Mouse (Mus musculus) MEL (cell line): ENCODE measurements around the gene Crygd. TPM values are rescaled to one million over a fixed set of nuclear protein-coding genes. Genes with fewer than 3 reads are reported as not detected.
"Not testable (repeated sequence)": the region's sequence is repeated elsewhere in the genome, so short reads cannot be mapped to it uniquely, and the experiment has no call there.

Experiments
- DNase-seq: peaks from one replicate; pipeline ENCODE4 v3.0.0; 2011; ENCODE audit warnings: low read depth, low spot score
- H3K27ac ChIP-seq: 2 replicates; pipeline ENCODE4 v1.5.1; 2012; ENCODE audit warnings: low read depth, mild to moderate bottlenecking, control low read depth, low read length, moderate library complexity; ENCODE audit not compliant: control insufficient read depth
- H3K27me3 ChIP-seq, 2 experiments: fragments of 150-350 bp in 1 of 2; sonication (generic) in 1 of 2; 2 replicates each; pipeline ENCODE4 v1.6.1; 2012; ENCODE audit warnings: low read length in 2 of 2, mild to moderate bottlenecking in 2 of 2, improper control_type of control experiment in 1 of 2, moderate library complexity in 1 of 2; ENCODE audit not compliant: insufficient read depth in 2 of 2, control insufficient read depth in 1 of 2
- H3K36me3 ChIP-seq, 2 experiments: 2 replicates each; pipeline ENCODE4 v1.6.1; 2012 to 2014; ENCODE audit warnings: low read length in 2 of 2, improper control_type of control experiment in 1 of 2, inconsistent platforms in 1 of 2, mild to moderate bottlenecking in 1 of 2; ENCODE audit not compliant: insufficient read depth in 2 of 2, control insufficient read depth in 1 of 2
- H3K4me1 ChIP-seq, 2 experiments: fragments of 150-350 bp in 1 of 2; sonication (generic) in 1 of 2; 2 replicates each; pipeline ENCODE4 v1.6.1; 2012; ENCODE audit warnings: low read length in 2 of 2, improper control_type of control experiment in 1 of 2, mild to moderate bottlenecking in 1 of 2; ENCODE audit not compliant: insufficient read depth in 2 of 2, control insufficient read depth in 1 of 2
- H3K4me3 ChIP-seq, 2 experiments: fragments of 150-350 bp in 1 of 2; sonication (generic) in 1 of 2; 2 replicates each; pipeline ENCODE4 v1.5.1; 2012; ENCODE audit warnings: low read depth in 2 of 2, low read length in 2 of 2, mild to moderate bottlenecking in 2 of 2, moderate library complexity in 2 of 2, control low read depth in 1 of 2, improper control_type of control experiment in 1 of 2; ENCODE audit not compliant: control insufficient read depth in 1 of 2, insufficient read depth in 1 of 2
- H3K79me2 ChIP-seq: 2 replicates; pipeline ENCODE4 v1.6.1; 2012; ENCODE audit warnings: mild to moderate bottlenecking, low read length, moderate library complexity; ENCODE audit not compliant: control insufficient read depth, poor library complexity, insufficient read depth
- H3K9ac ChIP-seq: 2 replicates; pipeline ENCODE4 v1.6.1; 2012; ENCODE audit warnings: low read depth, mild to moderate bottlenecking, control low read depth, low read length, moderate library complexity; ENCODE audit not compliant: control insufficient read depth, poor library complexity, severe bottlenecking
- H3K9me3 ChIP-seq: fragments of 150-350 bp; sonication (generic); replicated peaks from 2 replicates; pipeline ENCODE4 v1.6.1; 2012; ENCODE audit warnings: mild to moderate bottlenecking, low read length, improper control_type of control experiment, moderate library complexity; ENCODE audit not compliant: insufficient read depth
- BHLHE40 ChIP-seq: IDR thresholded peaks from 2 replicates; pipeline ENCODE4 v1.6.1; 2012; ENCODE audit warnings: low read depth, mild to moderate bottlenecking, inconsistent platforms, low read length, improper control_type of control experiment, borderline replicate concordance
- CHD2 ChIP-seq: IDR thresholded peaks from 2 replicates; pipeline ENCODE4 v1.6.1; 2011; ENCODE audit warnings: low read length, improper control_type of control experiment
- CTCF ChIP-seq, 3 experiments: IDR thresholded peaks in 2 of 3; conservative IDR thresholded peaks in 1 of 3; 2 replicates each; pipeline ENCODE4 v1.5.1; 2011 to 2012; ENCODE audit warnings: low read length in 3 of 3, low read depth in 2 of 3, mild to moderate bottlenecking in 2 of 3, improper control_type of control experiment in 1 of 3, inconsistent platforms in 1 of 3, mixed read lengths in 1 of 3, moderate library complexity in 1 of 3; ENCODE audit not compliant: control insufficient read depth in 1 of 3, insufficient read depth in 1 of 3, poor library complexity in 1 of 3, severe bottlenecking in 1 of 3
- E2F4 ChIP-seq: IDR thresholded peaks from 2 replicates; pipeline ENCODE4 v1.6.1; 2011; ENCODE audit warnings: low read depth, low read length, improper control_type of control experiment, borderline replicate concordance
- ELF1 ChIP-seq: IDR thresholded peaks from 2 replicates; pipeline ENCODE4 v1.6.1; 2014; ENCODE audit warnings: low read depth, mild to moderate bottlenecking, inconsistent platforms, low read length, improper control_type of control experiment, moderate library complexity
- EP300 ChIP-seq, 2 experiments: IDR thresholded peaks; 2 replicates each; pipeline ENCODE4 v1.6.1; 2011; ENCODE audit warnings: improper control_type of control experiment in 2 of 2, low read length in 2 of 2, low read depth in 1 of 2, mild to moderate bottlenecking in 1 of 2
- HCFC1 ChIP-seq: IDR thresholded peaks from 2 replicates; pipeline ENCODE4 v1.6.1; 2012; ENCODE audit warnings: low read depth, mild to moderate bottlenecking, inconsistent platforms, low read length, improper control_type of control experiment, moderate library complexity
- KAT2A ChIP-seq: conservative IDR thresholded peaks from 2 replicates; pipeline ENCODE4 v1.6.1; 2012; ENCODE audit warnings: low read depth, low read length, improper control_type of control experiment, inconsistent platforms
- MAZ ChIP-seq: IDR thresholded peaks from 2 replicates; pipeline ENCODE4 v1.6.1; 2012; ENCODE audit warnings: low read depth, mild to moderate bottlenecking, inconsistent platforms, low read length, improper control_type of control experiment
- MEF2A ChIP-seq: IDR thresholded peaks from 2 replicates; pipeline ENCODE4 v1.6.1; 2014; ENCODE audit warnings: low read depth, mild to moderate bottlenecking, inconsistent platforms, low read length, improper control_type of control experiment; ENCODE audit not compliant: poor library complexity, insufficient replicate concordance, severe bottlenecking; ENCODE audit errors: extremely low read depth
- MYB ChIP-seq: IDR thresholded peaks from 2 replicates; pipeline ENCODE4 v1.6.1; 2011; ENCODE audit warnings: mild to moderate bottlenecking, low read depth, low read length, improper control_type of control experiment
- NRF1 ChIP-seq: IDR thresholded peaks from 2 replicates; pipeline ENCODE4 v1.6.1; 2014; ENCODE audit warnings: low read depth, mild to moderate bottlenecking, inconsistent platforms, low read length, improper control_type of control experiment, moderate library complexity; ENCODE audit not compliant: poor library complexity, insufficient read depth, severe bottlenecking
- RAD21 ChIP-seq: IDR thresholded peaks from 2 replicates; pipeline ENCODE4 v1.6.1; 2011; ENCODE audit warnings: mild to moderate bottlenecking, low read depth, low read length, improper control_type of control experiment
- SMC3 ChIP-seq: IDR thresholded peaks from 2 replicates; pipeline ENCODE4 v1.6.1; 2011; ENCODE audit warnings: low read depth, low read length, improper control_type of control experiment
- TAL1 ChIP-seq: IDR thresholded peaks from 2 replicates; pipeline ENCODE4 v1.6.1; 2012; ENCODE audit warnings: mild to moderate bottlenecking, inconsistent platforms, low read length, moderate library complexity, mixed read lengths
- UBTF ChIP-seq: IDR thresholded peaks from 2 replicates; pipeline ENCODE4 v1.6.1; 2012; ENCODE audit warnings: low read depth, mild to moderate bottlenecking, inconsistent platforms, low read length, improper control_type of control experiment, moderate library complexity, borderline replicate concordance; ENCODE audit not compliant: insufficient read depth
- USF1 ChIP-seq: IDR thresholded peaks from 2 replicates; pipeline ENCODE4 v1.6.1; 2014; ENCODE audit warnings: low read depth, mild to moderate bottlenecking, inconsistent platforms, low read length, improper control_type of control experiment, moderate library complexity
- USF2 ChIP-seq, 2 experiments: IDR thresholded peaks; 2 replicates each; pipeline ENCODE4 v1.6.1; 2011 to 2012; ENCODE audit warnings: improper control_type of control experiment in 2 of 2, low read length in 2 of 2, borderline replicate concordance in 1 of 2, inconsistent platforms in 1 of 2, low read depth in 1 of 2, mild to moderate bottlenecking in 1 of 2; ENCODE audit not compliant: insufficient read depth in 1 of 2
- ZC3H11A ChIP-seq: IDR thresholded peaks from 2 replicates; pipeline ENCODE4 v1.6.1; 2012; ENCODE audit warnings: low read depth, mild to moderate bottlenecking, inconsistent platforms, low read length, improper control_type of control experiment
- ZMIZ1 ChIP-seq: IDR thresholded peaks from 2 replicates; pipeline ENCODE4 v1.6.1; 2012; ENCODE audit warnings: low read depth, mild to moderate bottlenecking, inconsistent platforms, low read length, improper control_type of control experiment, moderate library complexity
- polyA plus RNA-seq, 2 experiments: library from polyadenylated mRNA; stranded (reverse) in 1 of 2; unstranded in 1 of 2; fragments of >175 nt in 1 of 2; fragments of >200 nt in 1 of 2; gene quantifications; 2 replicates each; pipeline versions ENCODE4 v1.2.1 to v1.2.4; 2012; ENCODE audit warnings: low replicate concordance in 2 of 2, low read depth in 1 of 2; ENCODE audit not compliant: insufficient read length in 2 of 2, insufficient read depth in 1 of 2, missing spikeins in 1 of 2
- total RNA-seq: library from RNA; depleted of rRNA; stranded (reverse); fragments of 300-350 nt; gene quantifications from 2 replicates; pipeline ENCODE4 v1.2.3, GENCODE M21; 2012

The Crygd gene
- total and polyA plus RNA-seq, 3 experiments: not detected

DNA sequence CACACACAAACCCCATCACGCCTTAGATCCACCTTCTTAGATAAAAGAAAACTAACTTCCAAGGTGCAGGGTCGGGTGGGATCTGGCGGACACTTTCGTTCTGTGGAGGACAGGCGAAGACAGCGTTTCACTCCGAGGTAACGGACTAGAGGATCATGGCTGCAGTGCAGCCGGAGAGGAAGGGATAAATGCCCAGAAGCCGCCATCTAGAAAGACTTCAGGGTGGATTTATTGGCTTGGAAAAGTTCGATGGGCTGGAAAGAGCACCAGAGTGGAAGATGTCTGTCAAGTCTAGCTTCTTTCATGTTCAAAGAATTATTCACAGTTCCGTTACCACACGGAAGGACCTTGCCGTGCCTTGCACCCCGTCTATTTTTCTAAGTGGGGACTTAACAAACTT is 949 bp upstream of the Crygd start:
- TF ChIP-seq USF1: no peak
- TF ChIP-seq, all 39 proteins: peak for 0
- H3K4me3 ChIP-seq: no peak overlapping the region
- no peak overlapping the region for H3K27ac ChIP-seq
- H3K36me3 ChIP-seq: no peaks in the 10 kb centered on the region
- H3K27me3 ChIP-seq: peaks cover 0 to 1% of the 10 kb centered on the region in 2 experiments; a peak in 1 of 4 replicates
- DNase-seq: no peak
- no peaks in the 10 kb centered on the region for H3K4me1 ChIP-seq
- no peaks in the 10 kb centered on the region for H3K79me2 ChIP-seq
- H3K9me3 ChIP-seq: no peaks in the 10 kb centered on the region
- no peak overlapping the region for H3K9ac ChIP-seq

GRCm38 (mm10) chr1:65052140-65052539 is 11.1 kb downstream of the Crygd start:
- no peak overlapping the region for H3K27ac ChIP-seq
- H3K27me3 ChIP-seq: no peaks in the 10 kb centered on the region
- no peak for DNase-seq
- no peaks in the 10 kb centered on the region for H3K9me3 ChIP-seq
- H3K36me3 ChIP-seq: no peaks in the 10 kb centered on the region
- H3K9ac ChIP-seq: no peak overlapping the region
- H3K4me3 ChIP-seq: no peak overlapping the region
- H3K79me2 ChIP-seq: no peaks in the 10 kb centered on the region
- TF ChIP-seq CTCF (IDR thresholded peaks at IDR 0.05 in 2 of 3, conservative IDR thresholded peaks at IDR 0.05 in 1 of 3; ENCODE audit: control insufficient read depth in 1 of 3, insufficient read depth in 1 of 3, low read depth in 2 of 3, low read length in 3 of 3, poor library complexity in 1 of 3, severe bottlenecking in 1 of 3) (no peak), BHLHE40 (no peak), ZMIZ1 (no peak), MAZ (no peak), USF1 (no peak), NRF1 (no peak)
- no peaks in the 10 kb centered on the region for H3K4me1 ChIP-seq

GRCm38 (mm10) chr1:65051696-65052095 is 11.6 kb downstream of the Crygd start:
- Histone ChIP-seq H3K9me3 (no peaks in the 10 kb centered on the region), H3K36me3 (no peaks in the 10 kb centered on the region), H3K27me3 (no peaks in the 10 kb centered on the region), H3K27ac (no peak overlapping the region), H3K9ac (no peak overlapping the region), H3K4me1 (no peaks in the 10 kb centered on the region), H3K79me2 (no peaks in the 10 kb centered on the region), H3K4me3 (no peak overlapping the region)
- TF ChIP-seq TAL1 (no peak), EP300 (IDR thresholded peaks at IDR 0.05; ENCODE audit: low read depth in 1 of 2, low read length in 2 of 2) (no peak), USF2 (IDR thresholded peaks at IDR 0.05; ENCODE audit: borderline replicate concordance in 1 of 2, insufficient read depth in 1 of 2, low read depth in 1 of 2, low read length in 2 of 2) (no peak), UBTF (no peak), MAZ (no peak), ELF1 (no peak), CTCF (IDR thresholded peaks at IDR 0.05 in 2 of 3, conservative IDR thresholded peaks at IDR 0.05 in 1 of 3; ENCODE audit: control insufficient read depth in 1 of 3, insufficient read depth in 1 of 3, low read depth in 2 of 3, low read length in 3 of 3, poor library complexity in 1 of 3, severe bottlenecking in 1 of 3) (no peak), SMC3 (no peak), NRF1 (no peak), RAD21 (no peak), ZC3H11A (no peak), E2F4 (no peak), CHD2 (no peak), HCFC1 (no peak), MYB (no peak), MEF2A (no peak), BHLHE40 (no peak), KAT2A (no peak)
- no peak for DNase-seq

- H3K9ac ChIP-seq, H3K4me3 ChIP-seq, H3K9me3 ChIP-seq, H3K27me3 ChIP-seq, H3K27ac ChIP-seq, DNase-seq, H3K36me3 ChIP-seq, H3K79me2 ChIP-seq, H3K4me1 ChIP-seq: not testable (repeated sequence)
Observed at GRCm38 (mm10) chr1:65050952-65051351, 12.3 kb downstream of the Crygd start, which contains the start of gene Cryge. Gene Cryge, minus strand, starts transcription at chr1:65051149.
